In the genomic region with DNA sequence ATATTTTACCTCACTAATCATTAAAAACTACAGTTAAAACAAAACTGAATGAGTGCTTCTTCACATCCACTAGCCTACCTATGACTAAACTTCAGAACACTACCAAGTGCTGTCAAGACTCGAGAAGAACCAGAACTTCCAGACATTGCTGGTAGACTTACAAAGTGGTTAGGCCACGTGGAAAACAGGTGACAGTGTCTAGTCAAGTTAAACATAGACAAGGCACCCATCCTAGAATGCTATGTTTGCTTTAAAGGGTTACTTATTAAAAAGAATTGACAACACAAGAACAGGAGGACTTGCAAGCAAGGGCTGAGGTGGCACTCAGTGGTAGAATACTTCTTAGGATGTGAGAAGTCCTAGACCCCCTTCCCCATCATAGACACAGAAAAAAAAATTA, we compare ENCODE assay signal across 22 mouse cellular contexts.
"Had no signal": no experiment of that assay in that cellular context is flagged by ENCODE, and none has a peak within 500 bp of the region (broad histone marks: within the 10 kb centered on the region; RNA-seq: fewer than 3 reads in every experiment).

No protein-coding gene starts in this region.

- H3K27me3 ChIP-seq: hindbrain, embryonic 15.5 days; limb, embryonic 13.5 days; liver, embryonic 13.5 days; lung, embryonic 15.5 days; megakaryocyte, embryonic 14.5 days; midbrain, embryonic 15.5 days; neural tube, embryonic 12.5 days; neural tube, embryonic 15.5 days had no signal

- H3K9me3 ChIP-seq: hindbrain, embryonic 15.5 days; limb, embryonic 10.5 days; limb, embryonic 13.5 days; liver, embryonic 13.5 days; lung, embryonic 15.5 days; midbrain, embryonic 10.5 days; midbrain, embryonic 15.5 days; neural tube, embryonic 12.5 days; neural tube, embryonic 15.5 days had no signal

- H3K4me1 ChIP-seq: hindbrain, embryonic 15.5 days; limb, embryonic 13.5 days; liver, embryonic 13.5 days; megakaryocyte, embryonic 14.5 days; midbrain, embryonic 10.5 days; midbrain, embryonic 15.5 days; neural tube, embryonic 12.5 days; neural tube, embryonic 15.5 days had no signal

- ATAC-seq: intestine, postnatal 0 days; midbrain, embryonic 15.5 days had no signal

- DNase-seq: layer of hippocampus, adult 9-11 months; liver, embryonic 13.5 days; lung, adult 18-20 months; lung, postnatal 10 days; lung, postnatal 36 days; right cerebral cortex, adult 18-20 months; right cerebral cortex, postnatal 14 days; right cerebral cortex, postnatal 4 days; thymus, adult 2 months; thymus, postnatal 14 days had no signal

- H3K27ac ChIP-seq: hindbrain, embryonic 15.5 days; layer of hippocampus, adult 2 months; limb, embryonic 10.5 days; limb, embryonic 13.5 days; liver, embryonic 13.5 days; lung, embryonic 15.5 days; midbrain, embryonic 10.5 days; midbrain, embryonic 15.5 days; neural tube, embryonic 12.5 days; neural tube, embryonic 15.5 days; stomach, postnatal 0 days had no signal

- H3K9ac ChIP-seq: hindbrain, embryonic 15.5 days; limb, embryonic 13.5 days; liver, embryonic 13.5 days; lung, embryonic 15.5 days; midbrain, embryonic 15.5 days; neural tube, embryonic 12.5 days; neural tube, embryonic 15.5 days had no signal

- H3K36me3 ChIP-seq: hindbrain, embryonic 15.5 days; limb, embryonic 10.5 days; limb, embryonic 13.5 days; liver, embryonic 13.5 days; lung, embryonic 15.5 days; midbrain, embryonic 10.5 days; midbrain, embryonic 15.5 days; neural tube, embryonic 12.5 days; neural tube, embryonic 15.5 days had no signal

- H3K4me2 ChIP-seq: hindbrain, embryonic 15.5 days; limb, embryonic 13.5 days; liver, embryonic 13.5 days; lung, embryonic 15.5 days; midbrain, embryonic 15.5 days; neural tube, embryonic 12.5 days; neural tube, embryonic 15.5 days had no signal

- H3K4me3 ChIP-seq: hindbrain, embryonic 15.5 days; layer of hippocampus, adult 2 months; limb, embryonic 10.5 days; limb, embryonic 13.5 days; liver, embryonic 13.5 days; lung, embryonic 15.5 days; megakaryocyte, embryonic 14.5 days; midbrain, embryonic 10.5 days; midbrain, embryonic 15.5 days; neural tube, embryonic 12.5 days; neural tube, embryonic 15.5 days had no signal
